Mouse (Mus musculus) retina, postnatal 1 day (tissue): Measurements from ENCODE around the gene Ranbp6.

ENCODE experiments used
- DNase-seq: peaks from one replicate; pipeline ENCODE4 v3.0.0-alpha.2; 2012

The Ranbp6 gene

GRCm38 (mm10) chr19:29805917-29806785, 6.6 kb downstream of the Ranbp6 start, which contains the start of gene 9930021J03Rik:
9930021J03Rik (minus strand) TSS chr19:29805989.
- DNase-seq = peak; percentile 99

- DNase-seq = peak; percentile 73
Observed at GRCm38 (mm10) chr19:29805101-29805916, 7.5 kb downstream of the Ranbp6 start.

GRCm38 (mm10) chr19:29803946-29804345, 8.8 kb downstream of the Ranbp6 start:
- DNase-seq = no peak

- no peak for DNase-seq
Observed at GRCm38 (mm10) chr19:29797371-29797770, 15.4 kb downstream of the Ranbp6 start.

DNA sequence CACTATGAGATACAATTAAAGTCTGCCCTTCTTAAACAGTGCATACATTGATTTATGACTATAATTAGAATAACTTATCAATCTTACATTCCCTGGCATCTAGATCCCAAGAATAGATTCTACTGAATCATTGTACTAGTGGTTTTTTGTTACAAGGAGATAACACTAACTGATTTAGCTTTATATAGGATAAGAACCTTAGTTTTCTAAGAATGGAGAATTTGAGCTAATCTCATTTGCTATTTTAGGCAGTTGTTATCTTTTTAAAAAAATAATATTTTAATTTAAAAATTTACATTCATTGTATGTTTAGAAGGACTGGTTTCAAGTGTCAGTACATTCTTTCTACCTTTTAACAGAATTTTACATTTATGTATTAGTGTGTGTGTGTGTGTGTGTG, 24.8 kb downstream of the Ranbp6 start:
- DNase-seq = no peak

DNA sequence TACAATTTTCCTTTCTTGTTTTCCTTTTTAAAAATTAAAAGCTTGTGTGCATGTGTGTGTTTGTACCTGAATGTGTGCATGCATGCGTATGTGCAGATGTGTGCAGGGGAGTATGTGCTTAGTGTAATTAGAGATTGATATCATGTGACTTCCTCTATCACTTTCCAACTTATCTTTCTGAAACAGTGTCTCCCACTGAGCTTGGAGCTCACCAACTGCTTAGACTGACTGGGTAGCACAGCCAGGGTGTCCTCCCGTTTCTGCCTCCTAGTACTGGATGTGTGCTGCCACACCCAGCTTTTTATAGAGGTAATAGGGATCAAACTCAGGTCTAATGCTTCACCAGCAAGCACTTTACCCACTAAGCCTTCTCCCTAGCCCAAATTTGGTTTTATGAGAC, 29.9 kb downstream of the Ranbp6 start:
- DNase-seq = no peak
